Mouse (Mus musculus) small intestine, adult 2 months (tissue): ENCODE results near the gene Cstb.

Experiments used
- CTCF ChIP-seq: fragments of 200-500 bp; IDR thresholded peaks from 2 replicates; pipeline ENCODE4 v1.5.1; 2012; ENCODE audit warnings: low read depth, mild to moderate bottlenecking, control low read depth, inconsistent platforms, low read length, moderate library complexity, mixed read lengths; ENCODE audit not compliant: insufficient replicate concordance, insufficient read length; ENCODE audit errors: extremely low read depth
- POLR2A ChIP-seq: fragments of 200-500 bp; IDR thresholded peaks from 2 replicates; pipeline ENCODE4 v1.6.1; 2012; ENCODE audit warnings: low read depth, mild to moderate bottlenecking, control low read depth, inconsistent platforms, low read length, moderate library complexity

DNA sequence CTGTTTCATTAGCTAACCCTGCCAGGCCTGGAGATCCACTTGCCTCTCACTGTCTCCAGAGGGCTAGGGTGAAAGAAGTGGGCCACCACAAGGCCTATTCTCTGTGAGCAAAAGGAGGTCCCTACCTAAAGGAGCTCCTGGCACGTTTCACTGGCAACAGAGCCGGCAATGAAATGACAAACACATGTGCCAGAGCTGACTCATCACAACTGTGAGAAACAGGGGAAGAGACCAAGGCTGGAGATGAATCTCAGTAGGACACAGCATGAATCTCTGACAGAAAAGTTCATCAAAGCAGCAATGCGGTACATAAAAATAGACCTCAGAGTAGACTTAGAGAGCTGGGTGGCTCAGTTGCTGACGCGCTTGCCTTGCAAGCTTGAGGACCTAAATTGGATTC, 7.6 kb upstream of the Cstb start:
- no peak for TF ChIP-seq CTCF
- no peak for TF ChIP-seq POLR2A
